Mouse (Mus musculus) bone marrow, adult 2 months (tissue): ENCODE measurements at regions not wholly inside any gene's neighbourhood (a gene's known extent, or its start where the extent isn't known, plus 50 kb on each side); places are given as distances from the start of the nearest gene placed in this dataset.

Experiments
- H3K27ac ChIP-seq: fragments of 200-500 bp; 2 replicates; pipeline ENCODE4 v1.5.1; 2012; ENCODE audit warnings: low read depth, mild to moderate bottlenecking, control low read depth, inconsistent platforms, low read length; ENCODE audit not compliant: control insufficient read depth, poor library complexity, insufficient read depth
- H3K4me1 ChIP-seq: fragments of 200-500 bp; 2 replicates; pipeline ENCODE4 v1.6.1; 2011; ENCODE audit warnings: low read length; ENCODE audit not compliant: control insufficient read depth, insufficient read depth
- H3K4me3 ChIP-seq: fragments of 200-500 bp; replicated peaks from 2 replicates; pipeline ENCODE3; 2011; ENCODE audit warnings: mild to moderate bottlenecking, low read depth, low read length, control low read depth; ENCODE audit not compliant: control insufficient read depth
- CTCF ChIP-seq: fragments of 200-500 bp; IDR thresholded peaks from 2 replicates; pipeline ENCODE4 v1.5.1; 2011; ENCODE audit warnings: low read length, control low read depth; ENCODE audit not compliant: control insufficient read depth, insufficient read depth
- POLR2A ChIP-seq: fragments of 200-500 bp; IDR thresholded peaks from 2 replicates; pipeline ENCODE4 v1.6.1; 2011; ENCODE audit warnings: low read depth, mild to moderate bottlenecking, control low read depth, low read length, borderline replicate concordance; ENCODE audit not compliant: control insufficient read depth
- WGBS: fragments of 180-500 bp; shearing (Covaris S2); methylation state at CpG from one replicate; pipeline ENCODE4 v1.1.7; 2018; 5-methylcytosine and 5-hydroxymethylcytosine counted together

DNA sequence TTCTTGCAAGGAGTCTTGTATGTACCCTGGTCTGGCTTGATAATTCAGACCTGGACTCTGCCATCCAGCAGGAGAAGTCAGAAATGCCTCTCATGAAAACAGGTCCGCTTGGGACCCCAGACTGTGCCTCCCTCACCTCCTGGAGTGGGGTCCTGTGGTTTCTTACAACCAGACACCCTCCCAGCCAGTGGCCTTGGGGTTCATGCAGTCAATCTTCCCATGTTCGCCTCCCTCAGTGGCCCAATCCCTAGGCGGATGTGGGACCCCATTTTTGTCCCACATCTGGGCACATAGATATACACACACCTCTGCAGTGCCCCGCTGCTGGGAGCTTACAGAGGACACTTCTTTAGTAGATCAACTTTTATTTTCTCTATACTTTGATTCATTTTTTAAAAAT lies 217.7 kb downstream of the Lrfn2 start:
- 79% methylated on average over 4 of the region's 4 CpGs for WGBS
- TF ChIP-seq POLR2A: no peak
- no peak for TF ChIP-seq CTCF
- Histone ChIP-seq H3K27ac (no peak overlapping the region), H3K4me1 (no peaks in the 10 kb centered on the region), H3K4me3 (no peak overlapping the region)

DNA sequence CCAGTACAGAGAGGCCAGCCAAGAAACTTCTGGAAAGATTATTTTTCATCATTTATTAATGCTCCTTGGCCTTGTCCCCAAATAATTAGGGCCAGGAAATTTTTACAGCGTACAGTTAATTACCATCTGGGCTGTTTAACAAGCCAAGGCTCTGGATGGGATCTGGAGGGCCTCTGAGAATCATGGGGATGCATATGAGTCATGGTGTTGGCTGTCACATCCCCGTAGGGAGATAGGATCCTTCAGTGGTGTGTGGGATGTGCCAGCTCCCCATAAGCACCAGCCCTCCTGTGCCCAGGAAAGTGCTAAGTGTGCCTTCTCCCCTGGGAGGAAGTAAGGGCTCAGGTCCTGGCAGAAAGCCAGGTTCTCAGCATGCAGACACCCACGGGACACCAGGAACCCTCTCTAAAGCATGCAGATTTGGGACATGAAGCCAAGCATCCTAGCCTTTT lies 218.8 kb downstream of the Lrfn2 start:
- no peak for TF ChIP-seq CTCF
- H3K27ac ChIP-seq: no peak overlapping the region
- 47% methylated on average over 3 of the region's 3 CpGs for WGBS
- H3K4me3 ChIP-seq: no peak overlapping the region
- no peaks in the 10 kb centered on the region for H3K4me1 ChIP-seq

- TF ChIP-seq POLR2A (no peak), CTCF (no peak)
- no peak overlapping the region for H3K4me3 ChIP-seq
- H3K27ac ChIP-seq: no peak overlapping the region
- no peaks in the 10 kb centered on the region for H3K4me1 ChIP-seq
- 78% methylated on average over 9 of the region's 9 CpGs for WGBS
Observed at GRCm38 (mm10) chr17:49153994-49154393, 221.8 kb downstream of the Lrfn2 start.

- TF ChIP-seq POLR2A (no peak), CTCF (no peak)
- 80% methylated on average over 9 of the region's 9 CpGs for WGBS
- Histone ChIP-seq H3K27ac (no peak overlapping the region), H3K4me3 (no peak overlapping the region), H3K4me1 (no peaks in the 10 kb centered on the region)
Observed at GRCm38 (mm10) chr17:49155001-49155515, 222.9 kb downstream of the Lrfn2 start.

DNA sequence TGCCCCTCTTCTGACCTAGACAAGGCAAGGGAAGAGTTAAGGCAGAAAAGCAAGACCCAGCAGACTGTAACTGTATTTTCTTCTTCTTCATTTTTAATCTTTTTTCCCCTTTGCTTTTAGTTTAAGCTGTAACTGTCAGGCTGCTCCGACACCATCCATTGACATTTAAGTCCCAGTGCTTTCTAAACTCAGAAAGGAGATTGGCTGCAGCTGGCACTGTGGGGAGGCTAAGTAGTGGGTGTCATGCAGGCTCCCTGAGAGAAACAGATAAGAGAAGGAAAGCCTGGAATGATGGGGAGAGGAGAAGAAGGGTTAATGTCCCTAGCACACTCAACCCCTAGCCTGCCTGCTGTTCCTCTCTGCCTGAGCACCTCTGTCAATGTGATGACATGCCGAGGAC lies 225.4 kb downstream of the Lrfn2 start:
- Histone ChIP-seq H3K4me3 (no peak overlapping the region), H3K27ac (no peak overlapping the region), H3K4me1 (no peaks in the 10 kb centered on the region)
- TF ChIP-seq CTCF: no peak
- no peak for TF ChIP-seq POLR2A
- 80% methylated on average over 2 of the region's 2 CpGs for WGBS

DNA sequence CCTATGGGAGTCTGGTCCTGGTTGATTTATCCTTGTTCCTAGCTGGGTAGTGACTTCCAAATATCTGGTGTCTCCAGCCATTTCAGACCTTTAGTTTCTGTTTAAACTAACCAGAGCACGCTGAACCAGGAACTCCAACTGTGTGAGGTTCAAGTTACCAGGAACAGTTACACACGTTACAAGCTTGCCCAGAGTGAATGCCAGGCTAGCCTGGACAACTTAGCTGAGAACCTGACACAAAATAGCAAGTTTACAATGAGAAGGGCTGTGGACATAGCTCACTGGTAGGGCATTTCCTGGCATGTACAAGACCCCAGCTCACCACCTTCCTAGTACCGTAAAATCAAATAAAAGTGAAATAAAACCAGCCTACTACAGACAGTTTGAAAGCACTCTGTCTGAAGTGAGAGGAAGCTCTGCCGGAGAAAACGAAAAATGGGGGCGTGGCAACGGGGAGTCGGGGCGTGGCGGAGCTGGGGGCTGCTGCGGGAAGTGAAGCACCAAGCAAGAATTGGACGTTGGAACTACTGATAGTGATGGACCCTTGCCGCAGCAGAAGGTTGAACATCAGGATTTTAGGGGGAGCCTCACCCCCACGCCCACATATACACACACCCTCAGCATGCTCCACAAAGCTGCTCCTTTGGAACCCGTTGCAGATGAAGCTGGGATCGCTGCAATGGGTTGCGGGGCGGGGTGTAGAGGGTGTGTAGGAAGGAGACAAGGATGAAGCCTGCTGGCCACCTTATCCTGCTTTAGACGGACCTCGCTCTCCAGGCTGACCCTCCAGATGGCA lies 239.3 kb downstream of the Lrfn2 start:
- TF ChIP-seq CTCF (no peak), POLR2A (no peak)
- peak overlapping the region; percentile 2 for H3K4me3 ChIP-seq
- H3K4me1 ChIP-seq: no peaks in the 10 kb centered on the region; the same call in 1 of the 2 replicates
- WGBS: under 1% methylated on average over 20 of the region's 20 CpGs
- no peak overlapping the region for H3K27ac ChIP-seq

GRCm38 (mm10) chr17:49172052-49172799 lies 240.0 kb downstream of the Lrfn2 start:
- WGBS: 15% methylated on average over 15 of the region's 15 CpGs

DNA sequence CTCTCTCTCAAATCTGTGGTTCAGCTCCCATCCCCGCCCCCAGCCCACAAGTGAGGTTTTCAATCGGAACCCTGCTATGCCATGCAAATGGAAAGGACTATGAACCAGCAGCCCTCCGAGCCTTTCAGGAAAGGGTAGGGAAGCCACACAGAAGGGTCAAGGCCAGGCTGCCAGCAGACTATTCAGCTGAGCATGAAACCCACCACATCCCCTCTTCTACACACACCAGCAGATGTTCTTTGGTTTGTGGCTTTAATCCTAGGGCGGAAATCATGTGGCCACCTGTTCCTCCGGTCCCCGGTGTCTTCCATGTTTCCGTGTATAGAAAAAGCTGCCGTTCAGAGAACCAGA lies 240.6 kb downstream of the Lrfn2 start:
- H3K4me1 ChIP-seq: no peaks in the 10 kb centered on the region; the same call in 1 of the 2 replicates
- H3K27ac ChIP-seq: no peak overlapping the region
- TF ChIP-seq POLR2A (no peak), CTCF (no peak)
- H3K4me3 ChIP-seq: no peak overlapping the region
- WGBS: 30% methylated on average over 8 of the region's 8 CpGs

More at GRCm38 (mm10) chr17:49172052-49172799, 240.0 kb downstream of the Lrfn2 start:
- Histone ChIP-seq H3K27ac (no peak overlapping the region), H3K4me3 (peak overlapping the region; percentile 2), H3K4me1 (no peaks in the 10 kb centered on the region; the same call in 1 of the 2 replicates)
- TF ChIP-seq POLR2A: no peak
- TF ChIP-seq CTCF: no peak
